Mouse (Mus musculus): ENCODE measurements at regions not wholly inside any gene's neighbourhood (a gene's known extent, or its start where the extent isn't known, plus 50 kb on each side); places are given as distances from the start of the nearest gene placed in this dataset.

- no peak for DNase-seq (ENCODE audit: low spot score in 2 of 2)
Observed at GRCm38 (mm10) chr10:92242714-92243440, 479.3 kb downstream of the Nedd1 start.

GRCm38 (mm10) chr10:92237881-92238280 lies 484.3 kb downstream of the Nedd1 start:
- no peak for DNase-seq (ENCODE audit: low spot score in 2 of 2)

GRCm38 (mm10) chr10:92232081-92232480 lies 490.1 kb downstream of the Nedd1 start:
- DNase-seq (ENCODE audit: low spot score in 2 of 2): no peak

- DNase-seq (ENCODE audit: low spot score in 2 of 2): no peak
Observed at GRCm38 (mm10) chr10:92225818-92226217, 496.4 kb downstream of the Nedd1 start.

- no peak for DNase-seq (ENCODE audit: low spot score in 2 of 2)
Observed at GRCm38 (mm10) chr10:92225071-92225470, 497.1 kb downstream of the Nedd1 start.

- DNase-seq (ENCODE audit: low spot score in 2 of 2): no peak
Observed at GRCm38 (mm10) chr10:92219310-92219709, 502.9 kb downstream of the Nedd1 start.

GRCm38 (mm10) chr10:92170856-92171255 lies 551.4 kb downstream of the Nedd1 start:
- DNase-seq (ENCODE audit: low spot score in 2 of 2): no peak

- DNase-seq (ENCODE audit: low spot score in 2 of 2): no peak
Observed at GRCm38 (mm10) chr10:92166057-92166456, 556.2 kb downstream of the Nedd1 start.

- DNase-seq (ENCODE audit: low spot score in 2 of 2): no peak
Observed at GRCm38 (mm10) chr10:92164991-92165390, 557.2 kb downstream of the Nedd1 start.

- no peak for DNase-seq (ENCODE audit: low spot score in 2 of 2)
Observed at GRCm38 (mm10) chr10:92164648-92164960, 557.6 kb downstream of the Nedd1 start.

GRCm38 (mm10) chr10:92163851-92164647 lies 558.2 kb downstream of the Nedd1 start:
- no peak for DNase-seq (ENCODE audit: low spot score in 2 of 2)

- no peak for DNase-seq (ENCODE audit: low spot score in 2 of 2)
Observed at GRCm38 (mm10) chr10:92163071-92163504, 559.1 kb downstream of the Nedd1 start.

GRCm38 (mm10) chr10:92162473-92163011 lies 559.7 kb downstream of the Nedd1 start:
- no peak for DNase-seq (ENCODE audit: low spot score in 2 of 2)

GRCm38 (mm10) chr10:92161501-92161900 lies 560.7 kb downstream of the Nedd1 start:
- DNase-seq (ENCODE audit: low spot score in 2 of 2): no peak

- no peak for DNase-seq (ENCODE audit: low spot score in 2 of 2)
Observed at GRCm38 (mm10) chr10:92146263-92146662, 576.0 kb downstream of the Nedd1 start.

GRCm38 (mm10) chr10:92135521-92135920 lies 586.7 kb downstream of the Nedd1 start:
- DNase-seq (ENCODE audit: low spot score in 2 of 2): no peak

GRCm38 (mm10) chr10:92112790-92113189 lies 609.4 kb downstream of the Nedd1 start:
- no peak for DNase-seq (ENCODE audit: low spot score in 2 of 2)

- no peak for DNase-seq (ENCODE audit: low spot score in 2 of 2)
Observed at GRCm38 (mm10) chr10:92106331-92106730, 615.9 kb downstream of the Nedd1 start.

- DNase-seq (ENCODE audit: low spot score in 2 of 2): no peak
Observed at GRCm38 (mm10) chr10:92103887-92104286, 618.3 kb downstream of the Nedd1 start.

- DNase-seq (ENCODE audit: low spot score in 2 of 2): no peak
Observed at GRCm38 (mm10) chr10:92102755-92103154, 619.5 kb downstream of the Nedd1 start.

GRCm38 (mm10) chr10:92097562-92097961 lies 624.7 kb downstream of the Nedd1 start:
- no peak for DNase-seq (ENCODE audit: low spot score in 2 of 2)

GRCm38 (mm10) chr10:92097081-92097480 lies 625.1 kb downstream of the Nedd1 start:
- DNase-seq (ENCODE audit: low spot score in 2 of 2): no peak
